Mouse (Mus musculus): ENCODE measurements around the gene Ipo11.

Ipo11 gene

GRCm38 (mm10) chr13:106817066-106817465, 119.7 kb downstream of the Ipo11 start:
- DNase-seq (ENCODE audit: low spot score), result no peak

GRCm38 (mm10) chr13:106813519-106813918, 123.2 kb downstream of the Ipo11 start:
- no peak for DNase-seq (ENCODE audit: low spot score)

GRCm38 (mm10) chr13:106813087-106813486, 123.7 kb downstream of the Ipo11 start:
- DNase-seq (ENCODE audit: low spot score), result no peak

GRCm38 (mm10) chr13:106810156-106810555, 126.6 kb downstream of the Ipo11 start:
- DNase-seq (ENCODE audit: low spot score), result no peak

- DNase-seq (ENCODE audit: low spot score), result no peak
Measured at GRCm38 (mm10) chr13:106808821-106809220, 127.9 kb downstream of the Ipo11 start.

- no peak for DNase-seq (ENCODE audit: low spot score)
Measured at GRCm38 (mm10) chr13:106808315-106808714, 128.4 kb downstream of the Ipo11 start.

GRCm38 (mm10) chr13:106807303-106807702, 129.5 kb downstream of the Ipo11 start:
- DNase-seq (ENCODE audit: low spot score), result no peak

GRCm38 (mm10) chr13:106805146-106805545, 131.6 kb downstream of the Ipo11 start:
- DNase-seq (ENCODE audit: low spot score), result no peak

GRCm38 (mm10) chr13:106798026-106798425, 138.7 kb downstream of the Ipo11 start:
- DNase-seq (ENCODE audit: low spot score), result no peak

- DNase-seq (ENCODE audit: low spot score), result no peak
Measured at GRCm38 (mm10) chr13:106788817-106789216, 147.9 kb downstream of the Ipo11 start.

GRCm38 (mm10) chr13:106768807-106769206, 168.0 kb downstream of the Ipo11 start:
- no peak for DNase-seq (ENCODE audit: low spot score)

GRCm38 (mm10) chr13:106762611-106763010, 174.1 kb downstream of the Ipo11 start:
- DNase-seq (ENCODE audit: low spot score), result no peak

GRCm38 (mm10) chr13:106761661-106762060, 175.1 kb downstream of the Ipo11 start:
- no peak for DNase-seq (ENCODE audit: low spot score)

- DNase-seq (ENCODE audit: low spot score), result no peak
Measured at GRCm38 (mm10) chr13:106760232-106760875, 176.4 kb downstream of the Ipo11 start.

GRCm38 (mm10) chr13:106755892-106756291, 180.9 kb downstream of the Ipo11 start:
- no peak for DNase-seq (ENCODE audit: low spot score)

GRCm38 (mm10) chr13:106754216-106754615, 182.5 kb downstream of the Ipo11 start:
- no peak for DNase-seq (ENCODE audit: low spot score)

GRCm38 (mm10) chr13:106751951-106752350, 184.8 kb downstream of the Ipo11 start:
- no peak for DNase-seq (ENCODE audit: low spot score)

GRCm38 (mm10) chr13:106746823-106747222, 189.9 kb downstream of the Ipo11 start:
- no peak for DNase-seq (ENCODE audit: low spot score)

GRCm38 (mm10) chr13:106745201-106745600, 191.6 kb downstream of the Ipo11 start:
- no peak for DNase-seq (ENCODE audit: low spot score)
